10 mouse cellular contexts compared by ENCODE assay signal in the genomic region with DNA sequence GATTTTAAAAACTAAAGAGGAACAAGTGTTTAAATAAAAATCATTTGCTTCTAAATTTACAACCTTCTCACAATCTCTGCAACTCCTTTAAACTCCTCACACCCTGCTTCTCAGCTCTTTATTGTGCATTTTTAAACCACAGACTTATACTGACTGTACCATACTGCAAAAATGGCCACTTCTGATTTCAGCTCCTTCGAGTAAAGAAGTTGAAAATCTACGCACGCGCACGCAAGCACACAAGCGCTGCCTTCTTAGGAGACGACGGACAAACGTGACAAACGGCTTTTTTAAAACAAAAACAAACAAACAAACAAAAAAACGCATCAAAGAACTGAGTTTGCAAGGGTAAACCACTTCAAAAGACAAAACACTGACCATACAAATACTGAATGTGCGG. TPM values are rescaled to one million over a fixed set of nuclear protein-coding genes. Genes with fewer than 3 reads are reported as not detected.
DNase-seq lines count a peak whose midpoint lies in the region; ATAC-seq and TF ChIP-seq lines count a peak whose summit lies in the region.
"Had no signal": no experiment of that assay in that cellular context is flagged by ENCODE, and none has a peak within 500 bp of the region (broad histone marks: within the 10 kb centered on the region; RNA-seq: fewer than 3 reads in every experiment).

No protein-coding gene starts in this region.

- DNase-seq in heart, adult 9 months (ENCODE audit: low spot score in 2 of 2): no peak
- peak; percentile 4 for DNase-seq in right cerebral cortex, postnatal 4 days
- no peak for DNase-seq in right cerebral cortex, postnatal 14 days
- peak in 1 of 2 experiments; percentile 11 for DNase-seq in left cerebral cortex, adult 2 months (ENCODE audit: extremely low spot score in 1 of 2, low spot score in 2 of 2)
- no peak for DNase-seq in thymus, postnatal 14 days
- DNase-seq in layer of hippocampus, adult 9-10 months (ENCODE audit: low spot score): no peak

- H3K4me3 ChIP-seq in heart, embryonic 11.5 days (ENCODE audit: low read depth, low read length): peak overlapping the region; percentile 30; the same call in 1 of the 2 replicates
- H3K4me3 ChIP-seq in left cerebral cortex, adult 2 months: peak overlapping the region; percentile 58
- H3K4me3 ChIP-seq in stomach, embryonic 16.5 days (replicated peaks; ENCODE audit: low read length): peak overlapping the region; percentile 34; the same call in 1 of the 2 replicates

- intact Hi-C loops in left cerebral cortex, adult 2 months (cut with DNase I): loop anchor here (5.0 kb wide), 1 partner anchor 76 kb away; no protein-coding TSS in a partner anchor

- no peak overlapping the region for H3K27ac ChIP-seq in heart, embryonic 11.5 days (ENCODE audit: low read depth, low read length)
- H3K27ac ChIP-seq in left cerebral cortex, adult 2 months: peak overlapping the region; percentile 75
- H3K27ac ChIP-seq in stomach, embryonic 16.5 days (ENCODE audit: low read length): no peak overlapping the region

- H3K27me3 ChIP-seq in heart, embryonic 11.5 days (ENCODE audit: control insufficient read depth, insufficient read depth, low read length): no peaks in the 10 kb centered on the region
- H3K27me3 ChIP-seq in stomach, embryonic 16.5 days (ENCODE audit: control insufficient read depth, insufficient read depth, low read length): no peaks in the 10 kb centered on the region; the same call in 1 of the 2 replicates

- H3K4me2 ChIP-seq in heart, embryonic 11.5 days: peak overlapping the region; percentile 66
- peak overlapping the region; percentile 53 for H3K4me2 ChIP-seq in stomach, embryonic 16.5 days (ENCODE audit: low read depth, low read length)

- no peak overlapping the region for H3K9ac ChIP-seq in heart, embryonic 11.5 days (ENCODE audit: low read depth, low read length)
- no peak overlapping the region for H3K9ac ChIP-seq in stomach, embryonic 16.5 days (ENCODE audit: low read length)

- H3K9me3 ChIP-seq in heart, embryonic 11.5 days (replicated peaks; ENCODE audit: control insufficient read depth, low read length): no peaks in the 10 kb centered on the region
- H3K9me3 ChIP-seq in stomach, embryonic 16.5 days (replicated peaks; ENCODE audit: control insufficient read depth, low read length): no peaks in the 10 kb centered on the region

- WGBS in heart, embryonic 11.5 days (ENCODE audit: insufficient replicate concordance): 25% methylated on average over 12 of the region's 12 CpGs
- WGBS in stomach, embryonic 16.5 days: 19% methylated on average over 12 of the region's 12 CpGs

- no peak for ATAC-seq in heart, embryonic 11.5 days (replicated peaks; ENCODE audit: insufficient number of reproducible peaks, low FRiP score, low TSS enrichment)
- no peak for ATAC-seq in stomach, embryonic 16.5 days (ENCODE audit: insufficient read depth, low FRiP score)

- no peak for TF ChIP-seq CTCF in left cerebral cortex, adult 2 months (IDR thresholded peaks at IDR 0.05)

- no peaks in the 10 kb centered on the region for H3K4me1 ChIP-seq in heart, embryonic 11.5 days (ENCODE audit: control insufficient read depth, insufficient read depth, low read length)
- H3K4me1 ChIP-seq in stomach, embryonic 16.5 days (ENCODE audit: control insufficient read depth, insufficient read depth, low read length): no peaks in the 10 kb centered on the region

- H3K36me3 ChIP-seq in heart, embryonic 11.5 days (ENCODE audit: control insufficient read depth, insufficient read depth, low read length): no peaks in the 10 kb centered on the region
- no peaks in the 10 kb centered on the region for H3K36me3 ChIP-seq in stomach, embryonic 16.5 days (ENCODE audit: control insufficient read depth, insufficient read depth, low read length)

RNA-seq across cellular contexts. Expression of gene AU022751, which starts 8.3 kb away (rescaled TPM):
- polyA plus RNA-seq in heart, embryonic 11.5 days (2014; fragmentation: Nextera tagmentation; extraction: Ambion mirVana): not detected in 2 replicates
- total RNA-seq in left cerebral cortex, adult 2 months (2021): 1 to 10 TPM; 1.1 to 1.8 TPM
- polyA plus RNA-seq in stomach, embryonic 16.5 days (2015; fragmentation: Nextera tagmentation; extraction: Ambion mirVana): not detected in 2 replicates
- total RNA-seq: adrenal gland, postnatal 36 days; gastrocnemius, postnatal 4 days had no signal

RNA-seq across cellular contexts. Expression of gene Nudt11, which starts 44.3 kb away (rescaled TPM):
- 9.4 and 10.9 TPM in 2 replicates for polyA plus RNA-seq in heart, embryonic 11.5 days (2014; fragmentation: Nextera tagmentation; extraction: Ambion mirVana)
- total RNA-seq in left cerebral cortex, adult 2 months (2021): 10 to 100 TPM; 24.9 to 25.4 TPM
- 1.4 and 1.5 TPM in 2 replicates for polyA plus RNA-seq in stomach, embryonic 16.5 days (2015; fragmentation: Nextera tagmentation; extraction: Ambion mirVana)
